Mouse (Mus musculus): ENCODE measurements around the gene Slc25a4.
"Not testable (repeated sequence)": the region's sequence is repeated elsewhere in the genome, so short reads cannot be mapped to it uniquely, and the experiment has no call there.

Slc25a4 gene

DNA sequence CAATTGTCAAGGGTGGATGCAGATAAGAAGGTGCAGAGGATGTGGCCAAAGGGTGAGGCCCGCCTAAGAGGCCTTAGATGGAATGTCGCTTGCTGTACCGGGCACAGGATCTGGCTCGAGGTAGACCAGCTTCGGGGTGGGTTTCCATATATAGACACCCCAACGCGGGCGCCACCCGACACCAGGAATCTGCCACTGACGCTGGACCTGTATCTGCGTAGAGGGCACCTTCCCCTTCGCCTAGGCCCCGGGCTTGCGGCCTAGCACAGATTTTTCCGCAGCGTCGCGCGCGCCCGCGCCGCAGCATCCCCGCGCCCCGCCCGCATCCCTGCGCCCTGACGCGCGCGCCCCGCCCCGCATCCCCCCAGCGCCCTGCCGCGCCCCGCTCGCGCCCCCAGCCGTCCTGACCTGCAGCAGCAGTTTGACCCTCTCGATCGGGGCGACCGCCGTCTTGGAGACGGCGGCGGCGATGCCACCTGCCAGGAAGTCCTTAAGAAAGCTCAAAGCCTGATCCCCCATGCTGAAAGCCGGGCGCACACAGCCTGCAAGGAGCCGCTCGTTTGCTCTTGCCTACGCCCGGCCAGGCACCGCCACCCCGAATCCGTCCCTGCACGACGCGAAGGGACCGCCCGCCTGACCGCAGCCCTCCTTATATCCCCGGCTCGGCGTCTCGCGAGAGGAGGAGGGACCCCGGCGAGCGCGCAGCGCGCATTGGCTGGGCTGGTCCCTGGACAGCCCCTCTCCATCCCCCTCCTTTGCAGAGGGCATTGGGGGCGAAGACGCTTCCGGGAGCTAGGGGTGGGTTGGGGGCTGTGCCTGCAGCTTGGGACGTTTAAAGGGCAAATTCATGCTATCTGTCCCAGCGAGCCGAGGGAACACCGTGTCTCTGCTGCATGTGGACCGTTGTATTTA, at the start of gene Slc25a4:
Gene Slc25a4 (minus strand): TSS at position 881 of the 912 bp plus-strand sequence.
- DNase-seq (ENCODE audit: low read depth, low spot score): peak; percentile 90

GRCm38 (mm10) chr8:46257921-46258682, 47.0 kb upstream of the Slc25a4 start:
- no peak for DNase-seq (ENCODE audit: low read depth, low spot score)

- DNase-seq (ENCODE audit: low read depth, low spot score): no peak
Measured at GRCm38 (mm10) chr8:46252456-46252855, 41.4 kb upstream of the Slc25a4 start.

- no peak for DNase-seq (ENCODE audit: low read depth, low spot score)
Measured at GRCm38 (mm10) chr8:46251561-46251960, 40.5 kb upstream of the Slc25a4 start.

DNA sequence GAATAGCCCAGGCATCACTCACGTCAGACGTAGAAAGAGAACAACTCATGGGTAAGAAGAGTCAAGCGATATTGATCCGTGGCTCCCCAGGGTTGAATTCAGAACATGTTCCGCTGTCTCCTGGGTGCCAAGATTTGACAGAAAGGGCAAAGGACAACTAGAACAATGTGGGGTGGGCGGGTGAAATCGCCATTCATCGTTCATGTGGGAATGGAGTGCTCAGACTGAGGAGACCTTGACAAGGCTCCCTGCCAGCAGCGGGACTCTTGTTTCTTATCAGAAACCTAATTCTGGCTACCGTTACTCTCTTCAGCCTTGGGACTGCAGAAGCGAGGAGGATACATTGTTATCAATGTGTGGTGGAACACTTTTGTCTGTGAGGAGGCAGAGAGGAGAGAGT, 35.3 kb upstream of the Slc25a4 start:
- no peak for DNase-seq (ENCODE audit: low read depth, low spot score)

GRCm38 (mm10) chr8:46242946-46243345, 31.9 kb upstream of the Slc25a4 start:
- no peak for DNase-seq (ENCODE audit: low read depth, low spot score)

GRCm38 (mm10) chr8:46241568-46242374, 30.7 kb upstream of the Slc25a4 start:
- peak; percentile 74 for DNase-seq (ENCODE audit: low read depth, low spot score)

- no peak for DNase-seq (ENCODE audit: low read depth, low spot score)
Measured at GRCm38 (mm10) chr8:46236441-46237223, 25.5 kb upstream of the Slc25a4 start.

DNA sequence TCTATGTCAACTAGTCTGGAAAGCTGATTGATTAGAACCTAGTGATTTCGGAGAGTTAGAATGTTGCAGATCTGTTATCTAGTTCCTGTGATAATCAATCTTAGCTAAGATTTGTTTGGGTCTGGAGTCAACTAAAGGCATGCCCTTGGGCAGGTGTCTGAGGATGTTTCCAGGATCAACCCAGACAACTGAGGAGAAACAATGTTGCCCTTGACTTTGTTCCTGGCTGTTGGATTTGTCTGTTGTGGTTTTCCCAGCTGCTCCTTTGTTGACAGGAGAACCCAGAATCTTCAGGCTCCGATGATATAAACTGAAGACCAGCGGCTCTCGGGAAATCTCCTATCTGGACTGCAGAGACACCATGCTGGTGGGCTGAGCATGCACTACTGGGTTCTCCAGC, 23.7 kb upstream of the Slc25a4 start:
- DNase-seq (ENCODE audit: low read depth, low spot score): no peak

GRCm38 (mm10) chr8:46232798-46233197, 21.7 kb upstream of the Slc25a4 start:
- no peak for DNase-seq (ENCODE audit: low read depth, low spot score)

DNA sequence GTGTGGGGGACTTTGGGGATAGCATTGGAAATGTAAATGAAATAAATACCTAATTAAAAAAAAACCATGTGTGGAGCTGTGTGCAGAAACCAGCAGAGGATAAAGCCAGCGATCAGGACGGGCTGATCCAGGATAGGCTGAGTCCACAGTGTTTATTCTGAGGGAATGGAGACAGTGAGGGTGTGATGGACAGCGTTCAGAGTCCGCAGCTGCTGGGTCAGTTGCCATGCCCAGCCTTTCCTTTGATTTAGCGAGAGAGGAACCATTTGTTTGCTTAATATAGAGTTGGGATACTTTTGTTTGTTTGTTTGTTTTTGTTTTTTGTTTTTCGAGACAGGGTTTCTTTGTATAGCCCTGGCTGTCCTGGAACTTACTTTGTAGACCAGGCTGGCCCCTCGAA, 20.9 kb upstream of the Slc25a4 start:
- DNase-seq (ENCODE audit: low read depth, low spot score): not testable (repeated sequence)

- DNase-seq (ENCODE audit: low read depth, low spot score): no peak
Measured at GRCm38 (mm10) chr8:46226622-46227021, 15.5 kb upstream of the Slc25a4 start.

DNA sequence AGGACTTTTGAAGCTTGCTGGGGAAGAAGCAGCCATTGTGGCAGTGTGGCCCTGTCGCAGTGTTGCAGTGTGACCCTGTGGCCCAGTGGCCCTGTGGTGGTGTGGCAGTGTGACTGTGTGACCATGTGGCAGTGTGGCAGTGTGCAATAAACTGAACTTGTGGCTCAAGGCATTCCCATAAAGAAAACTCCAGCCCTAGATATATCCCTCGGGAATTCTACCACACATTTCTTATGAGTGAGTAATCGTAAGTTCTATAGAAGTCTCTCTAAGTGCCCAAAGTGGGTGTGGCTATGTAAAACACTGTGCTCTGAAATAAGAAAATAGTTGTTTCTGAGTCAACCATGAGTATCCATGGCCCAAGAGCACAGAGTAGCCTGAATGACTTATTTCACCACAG, 14.4 kb upstream of the Slc25a4 start:
- no peak for DNase-seq (ENCODE audit: low read depth, low spot score)

DNA sequence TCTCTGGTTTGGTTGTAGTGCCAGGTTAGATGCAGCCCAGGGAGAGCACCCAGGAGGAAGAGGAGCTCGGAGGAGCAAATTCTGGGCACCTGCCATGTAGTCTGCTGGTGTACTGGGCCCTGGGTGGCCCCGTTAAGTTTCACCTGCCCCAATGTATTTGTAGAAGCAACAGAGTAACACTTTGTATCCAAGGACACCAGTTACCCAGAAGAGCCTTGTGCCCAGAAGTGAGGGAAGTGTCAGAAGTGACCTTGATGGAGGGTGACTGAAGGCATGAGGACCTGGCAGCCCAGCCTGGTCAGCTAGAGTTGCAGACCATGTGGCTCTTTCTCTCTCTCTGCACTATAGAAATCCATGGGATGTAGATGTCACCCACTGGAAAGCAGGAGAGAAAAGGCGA, 9.5 kb upstream of the Slc25a4 start:
- no peak for DNase-seq (ENCODE audit: low read depth, low spot score)

DNA sequence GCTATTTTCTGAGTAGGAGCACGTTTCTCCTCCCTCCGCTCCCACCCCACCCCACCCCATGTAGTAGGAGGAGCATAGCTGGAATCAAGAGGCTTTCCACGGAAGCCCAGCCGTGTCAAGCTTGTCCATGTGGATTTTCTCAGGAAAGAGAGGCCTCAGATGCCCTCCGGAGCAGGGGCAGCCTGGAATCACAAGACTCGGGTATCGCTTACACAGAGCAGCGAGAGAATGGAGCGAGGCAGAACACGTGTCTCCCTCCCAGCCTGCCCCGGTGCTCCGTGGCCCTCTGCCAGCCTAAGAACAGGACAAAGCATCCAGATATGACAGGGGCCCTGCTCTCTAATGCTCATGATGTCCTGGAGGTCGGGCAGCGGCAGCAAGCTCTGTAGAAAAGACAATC, 5.8 kb upstream of the Slc25a4 start:
- no peak for DNase-seq (ENCODE audit: low read depth, low spot score)

DNA sequence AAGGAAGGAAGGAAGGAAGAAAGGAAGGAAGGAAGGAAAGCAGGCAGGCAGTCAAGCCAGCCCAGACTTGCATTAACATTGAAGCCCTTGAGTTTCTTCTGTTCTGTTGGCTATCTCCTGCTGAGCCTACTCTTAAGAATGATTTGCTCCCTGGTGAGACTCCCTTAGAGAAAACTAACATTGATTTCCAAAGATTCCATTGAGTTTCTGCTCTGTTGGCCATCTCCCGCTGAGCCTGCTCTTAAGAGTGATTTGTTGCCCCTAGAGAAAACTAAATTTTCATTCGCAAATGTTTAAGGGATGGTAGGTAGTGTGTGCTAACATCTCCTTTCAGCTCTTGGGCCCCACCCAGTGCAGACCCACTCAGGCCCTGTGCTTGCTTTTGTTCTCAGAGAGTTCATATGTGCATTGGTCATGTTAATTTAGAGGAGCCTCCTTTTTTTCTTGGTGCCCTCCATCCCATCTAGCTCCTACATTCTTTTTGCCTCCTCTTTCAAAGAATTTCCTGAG, 2.9 kb upstream of the Slc25a4 start:
- DNase-seq (ENCODE audit: low read depth, low spot score): peak; percentile 92

- no peak for DNase-seq (ENCODE audit: low read depth, low spot score)
Measured at GRCm38 (mm10) chr8:46212194-46212593, 1.1 kb upstream of the Slc25a4 start.

DNA sequence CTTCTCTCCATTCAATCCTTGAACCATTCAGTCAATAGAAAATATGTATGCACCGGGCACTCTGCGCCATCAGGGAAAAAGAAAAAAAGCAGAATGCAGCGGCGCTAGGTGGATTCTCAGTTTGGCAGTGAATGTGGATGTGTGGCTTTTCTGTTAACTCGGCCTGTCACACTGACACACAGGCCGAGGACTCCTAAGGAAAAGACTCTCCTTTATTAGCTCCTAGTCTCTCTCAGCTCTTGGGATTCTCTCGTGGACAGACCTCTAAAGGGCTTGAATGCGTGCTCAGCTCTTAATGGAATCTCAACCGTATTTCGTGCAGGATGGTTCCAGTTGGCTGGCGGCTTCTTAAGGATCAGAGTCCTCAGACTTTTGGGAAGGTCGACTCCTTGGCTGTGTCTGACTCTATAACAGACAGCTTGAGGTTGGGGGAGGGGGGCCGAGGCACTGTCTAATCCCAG, 557 bp upstream of the Slc25a4 start:
- DNase-seq (ENCODE audit: low read depth, low spot score): peak; percentile 21

DNA sequence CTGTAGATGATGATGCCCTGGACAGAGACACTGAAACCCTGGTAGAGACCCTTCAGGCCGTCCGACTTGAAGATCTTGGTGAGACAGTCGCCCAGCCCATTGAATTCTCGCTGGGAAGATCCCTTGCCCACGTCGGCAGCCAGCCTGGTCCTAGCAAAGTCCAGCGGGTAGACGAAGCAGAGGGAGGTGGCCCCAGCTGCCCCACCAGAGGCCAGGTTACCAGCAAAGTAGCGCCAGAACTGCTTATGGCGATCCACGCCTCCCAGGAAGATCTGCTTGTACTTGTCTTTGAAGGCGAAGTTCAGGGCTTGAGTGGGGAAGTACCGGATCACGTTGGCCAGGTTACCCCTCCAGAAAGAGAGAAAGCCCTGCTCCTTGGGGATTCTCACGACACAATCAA, 2.0 kb downstream of the Slc25a4 start:
- no peak for DNase-seq (ENCODE audit: low read depth, low spot score)

DNA sequence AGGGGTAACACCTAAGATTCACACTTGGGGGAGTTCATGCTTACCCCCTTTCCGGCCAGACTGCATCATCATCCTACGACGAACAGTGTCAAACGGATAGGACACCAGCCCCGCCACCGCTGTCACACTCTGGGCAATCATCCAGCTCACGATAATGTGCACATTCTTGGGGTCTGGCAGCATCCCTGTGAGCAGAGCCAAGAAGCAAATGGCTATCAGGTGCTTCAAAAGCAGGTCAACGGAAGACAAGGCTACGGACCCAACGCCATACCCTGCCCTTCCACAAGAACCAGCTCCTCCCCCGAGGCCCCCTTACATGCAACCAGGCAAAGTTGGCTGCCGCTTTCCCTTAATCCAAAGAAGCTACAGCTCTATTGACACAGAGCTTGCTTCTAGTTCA, 2.7 kb downstream of the Slc25a4 start:
- DNase-seq (ENCODE audit: low read depth, low spot score): no peak

GRCm38 (mm10) chr8:46206107-46206506, 5.0 kb downstream of the Slc25a4 start:
- DNase-seq (ENCODE audit: low read depth, low spot score): no peak
